Mouse (Mus musculus) liver, postnatal 0 days (tissue): ENCODE measurements around the gene Astn2. TPM values are rescaled to one million over a fixed set of nuclear protein-coding genes. Genes with fewer than 3 reads are reported as not detected.

Source experiments
- ATAC-seq: fragments of 200-750 bp; cut with Nextera tagmentation; 2 replicates; pipeline ENCODE4 v1.8.0; 2017; ENCODE audit warnings: mild to moderate bottlenecking, moderate library complexity
- DNase-seq: peaks from one replicate; pipeline ENCODE4 v3.0.0-alpha.2; 2016
- H3K27ac ChIP-seq: fragments of 300-500 bp; sonication (generic); 2 replicates; pipeline ENCODE4 v1.5.1; 2014; ENCODE audit warnings: antibody characterized with exemption, moderate library complexity, mild to moderate bottlenecking, low read depth
- H3K27me3 ChIP-seq: fragments of 300-500 bp; sonication (generic); 2 replicates; pipeline ENCODE4 v1.6.1; 2014; ENCODE audit warnings: low read length, control low read depth, mixed read lengths; ENCODE audit not compliant: insufficient read depth
- H3K36me3 ChIP-seq: fragments of 300-500 bp; sonication (generic); replicated peaks from 2 replicates; pipeline ENCODE4 v1.6.1; 2014; ENCODE audit warnings: mild to moderate bottlenecking, control low read depth, low read length, moderate library complexity, mixed read lengths; ENCODE audit not compliant: insufficient read depth
- H3K4me1 ChIP-seq: fragments of 300-500 bp; sonication (generic); 2 replicates; pipeline ENCODE4 v1.6.1; 2014; ENCODE audit warnings: antibody characterized with exemption, mild to moderate bottlenecking, control low read depth; ENCODE audit not compliant: insufficient read depth
- H3K4me2 ChIP-seq: fragments of 300-500 bp; sonication (generic); 2 replicates; pipeline ENCODE4 v1.6.1; 2014; ENCODE audit warnings: low read depth, mild to moderate bottlenecking, low read length, moderate library complexity, mixed read lengths
- H3K4me3 ChIP-seq: fragments of 300-500 bp; sonication (generic); 2 replicates; pipeline ENCODE4 v1.5.1; 2014; ENCODE audit warnings: low read depth, low read length
- H3K9ac ChIP-seq: fragments of 300-500 bp; sonication (generic); replicated peaks from 2 replicates; pipeline ENCODE4 v1.6.1; 2014; ENCODE audit warnings: mild to moderate bottlenecking, moderate library complexity
- H3K9me3 ChIP-seq: fragments of 300-500 bp; sonication (generic); 2 replicates; pipeline ENCODE4 v1.6.1; 2016; ENCODE audit warnings: mild to moderate bottlenecking, control low read depth, low read length, mixed read lengths
- CTCF ChIP-seq: sonication (generic); IDR thresholded peaks from 2 replicates; pipeline ENCODE4 v1.5.1; 2016; ENCODE audit warnings: antibody characterized with exemption, low read depth
- EP300 ChIP-seq: IDR thresholded peaks from 2 replicates; pipeline ENCODE4 v1.6.1; 2016; ENCODE audit warnings: antibody characterized with exemption, low read depth, mild to moderate bottlenecking
- WGBS: fragments of 180-500 bp; shearing (Covaris S2); extraction: QIAGEN DNeasy Blood & Tissue Kit; methylation state at CpG from one replicate; pipeline ENCODE4 v1.1.7; 2014; ENCODE audit not compliant: insufficient replicate concordance; 5-methylcytosine and 5-hydroxymethylcytosine counted together
- polyA plus RNA-seq: library from polyadenylated mRNA; unstranded; fragments of >200 nt; fragmentation: Nextera tagmentation; extraction: Ambion mirVana; gene quantifications from 2 replicates; pipeline ENCODE4 v1.2.1, GENCODE M21; 2015

Astn2 gene
- polyA plus RNA-seq, 1 experiment from 2014 or later, result 0.02 TPM

GRCm38 (mm10) chr4:65373841-65374240, 1030.6 kb downstream of the Astn2 start:
- H3K27me3 ChIP-seq, result no peaks in the 10 kb centered on the region
- TF ChIP-seq CTCF, result no peak
- TF ChIP-seq EP300, result no peak
- no peak for ATAC-seq
- no peak overlapping the region for H3K27ac ChIP-seq
- H3K36me3 ChIP-seq, result no peaks in the 10 kb centered on the region
- peaks cover 10% of the 10 kb centered on the region; the same call in 1 of the 2 replicates for H3K4me1 ChIP-seq
- no peak for DNase-seq
- no peak overlapping the region for H3K9ac ChIP-seq
- no peak overlapping the region for H3K4me3 ChIP-seq
- no peaks in the 10 kb centered on the region for H3K9me3 ChIP-seq
- H3K4me2 ChIP-seq, result no peak overlapping the region
- WGBS, result 52% methylated on average over 1 of the region's 1 CpGs

DNA sequence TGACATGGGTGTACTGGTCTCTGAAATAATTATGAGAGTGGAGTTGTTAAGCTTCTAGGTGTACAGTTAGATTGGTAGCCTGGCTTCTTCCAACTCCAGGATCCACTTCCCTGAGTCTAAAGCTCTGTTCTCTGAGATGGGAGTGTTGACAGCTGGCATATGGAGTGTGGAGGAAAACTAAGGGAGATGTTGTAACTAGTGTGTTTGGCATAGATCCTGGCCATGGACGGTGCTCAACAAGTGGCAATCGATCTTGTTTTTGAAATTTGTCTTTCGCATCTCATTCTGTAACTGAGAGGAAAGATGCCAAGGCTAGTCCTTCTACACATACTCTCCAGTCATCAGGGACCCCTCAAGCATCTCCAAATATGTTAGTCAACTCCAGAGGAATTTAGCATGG, 1031.7 kb downstream of the Astn2 start:
- TF ChIP-seq CTCF (no peak), EP300 (no peak)
- Histone ChIP-seq H3K4me2 (no peak overlapping the region), H3K27me3 (no peaks in the 10 kb centered on the region), H3K4me3 (no peak overlapping the region), H3K27ac (peak overlapping the region; percentile 62; the same call in 1 of the 2 replicates), H3K9ac (no peak overlapping the region), H3K4me1 (peaks cover 10% of the 10 kb centered on the region; the same call in 1 of the 2 replicates), H3K36me3 (no peaks in the 10 kb centered on the region), H3K9me3 (no peaks in the 10 kb centered on the region)
- ATAC-seq (peak; percentile 82), DNase-seq (peak; percentile 16)
- WGBS, result 66% methylated on average over 3 of the region's 3 CpGs

- Histone ChIP-seq H3K4me2 (no peak overlapping the region), H3K27me3 (no peaks in the 10 kb centered on the region), H3K36me3 (no peaks in the 10 kb centered on the region), H3K4me1 (no peaks in the 10 kb centered on the region), H3K9ac (no peak overlapping the region), H3K4me3 (no peak overlapping the region), H3K9me3 (no peaks in the 10 kb centered on the region), H3K27ac (no peak overlapping the region)
- DNase-seq, result no peak
- ATAC-seq, result no peak
- TF ChIP-seq EP300, result no peak
- no peak for TF ChIP-seq CTCF
Measured at GRCm38 (mm10) chr4:65367135-65367534, 1037.3 kb downstream of the Astn2 start.

DNA sequence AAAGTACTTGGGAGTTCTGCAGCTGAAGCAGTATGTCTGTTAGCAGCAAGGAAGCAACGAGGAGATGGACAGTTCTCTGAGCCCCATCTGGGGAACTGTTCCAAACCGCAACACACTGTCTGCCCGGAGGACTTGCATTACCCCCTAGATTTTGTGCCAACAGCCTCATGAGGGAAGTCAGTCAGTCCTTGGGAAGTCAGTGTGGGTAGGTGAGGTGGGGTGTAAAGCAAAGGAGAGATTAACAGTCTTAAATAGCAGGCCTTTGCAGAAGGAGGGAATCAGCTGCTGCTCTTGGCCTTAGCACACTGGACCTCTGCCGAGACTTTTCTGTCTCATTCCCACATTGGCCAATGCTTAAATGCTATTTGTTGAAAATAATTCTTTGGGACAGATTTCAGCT, 1049.8 kb downstream of the Astn2 start:
- no peaks in the 10 kb centered on the region for H3K9me3 ChIP-seq
- ATAC-seq (no peak), DNase-seq (no peak)
- no peaks in the 10 kb centered on the region for H3K36me3 ChIP-seq
- TF ChIP-seq CTCF (no peak), EP300 (no peak)
- no peaks in the 10 kb centered on the region for H3K27me3 ChIP-seq
- H3K4me3 ChIP-seq, result no peak overlapping the region
- H3K27ac ChIP-seq, result no peak overlapping the region
- 68% methylated on average over 4 of the region's 4 CpGs for WGBS
- no peak overlapping the region for H3K9ac ChIP-seq
- H3K4me2 ChIP-seq, result no peak overlapping the region
- no peaks in the 10 kb centered on the region for H3K4me1 ChIP-seq

DNA sequence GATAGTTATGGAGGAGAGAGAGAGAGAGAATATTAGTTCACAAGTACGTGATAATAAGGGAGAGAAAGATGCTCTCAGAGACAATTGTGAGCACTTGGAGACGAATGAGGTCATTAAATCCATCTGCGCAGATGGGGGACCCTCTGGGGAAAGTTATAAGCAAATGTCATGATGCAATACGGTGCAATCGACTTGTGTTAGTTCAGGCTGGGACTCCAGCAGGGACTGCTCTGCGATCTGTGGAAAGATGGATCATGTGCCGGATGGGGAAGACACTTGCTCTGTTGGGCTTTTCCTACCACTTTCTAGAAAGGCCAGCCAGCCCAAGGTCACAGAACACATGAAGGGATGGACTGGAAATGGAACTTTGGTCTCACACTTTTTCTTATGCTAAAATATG, 1053.9 kb downstream of the Astn2 start:
- TF ChIP-seq EP300 (no peak), CTCF (no peak)
- Histone ChIP-seq H3K4me2 (no peak overlapping the region), H3K9ac (no peak overlapping the region), H3K27me3 (no peaks in the 10 kb centered on the region), H3K9me3 (no peaks in the 10 kb centered on the region), H3K4me3 (no peak overlapping the region), H3K27ac (no peak overlapping the region), H3K4me1 (no peaks in the 10 kb centered on the region), H3K36me3 (no peaks in the 10 kb centered on the region)
- no peak for DNase-seq
- WGBS, result 80% methylated on average over 7 of the region's 7 CpGs
- no peak for ATAC-seq

DNA sequence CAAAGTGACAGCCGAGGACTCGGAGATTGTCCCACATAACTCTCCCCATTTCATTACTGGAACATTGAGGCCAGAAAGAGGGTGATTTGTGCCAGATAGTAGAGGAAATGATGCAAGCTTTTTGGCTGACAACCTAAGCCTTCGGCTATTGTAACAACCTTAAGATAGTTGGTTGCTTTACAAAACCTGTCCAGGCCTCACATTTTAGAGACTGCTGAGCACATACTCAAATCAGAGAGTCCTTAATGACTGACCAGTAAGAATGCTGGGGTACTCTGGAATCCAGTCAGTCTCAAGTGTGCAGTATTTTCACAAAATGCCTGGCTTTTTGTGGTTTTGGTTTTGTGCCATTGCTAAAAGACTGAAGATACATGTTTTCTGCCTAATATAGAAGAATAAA, 1062.6 kb downstream of the Astn2 start:
- Histone ChIP-seq H3K9me3 (no peaks in the 10 kb centered on the region), H3K4me3 (no peak overlapping the region), H3K27ac (no peak overlapping the region), H3K27me3 (no peaks in the 10 kb centered on the region), H3K36me3 (no peaks in the 10 kb centered on the region), H3K4me2 (no peak overlapping the region), H3K4me1 (no peaks in the 10 kb centered on the region), H3K9ac (no peak overlapping the region)
- ATAC-seq (no peak), DNase-seq (no peak)
- WGBS, result 72% methylated on average over 3 of the region's 3 CpGs
- TF ChIP-seq CTCF, result no peak
- no peak for TF ChIP-seq EP300

DNA sequence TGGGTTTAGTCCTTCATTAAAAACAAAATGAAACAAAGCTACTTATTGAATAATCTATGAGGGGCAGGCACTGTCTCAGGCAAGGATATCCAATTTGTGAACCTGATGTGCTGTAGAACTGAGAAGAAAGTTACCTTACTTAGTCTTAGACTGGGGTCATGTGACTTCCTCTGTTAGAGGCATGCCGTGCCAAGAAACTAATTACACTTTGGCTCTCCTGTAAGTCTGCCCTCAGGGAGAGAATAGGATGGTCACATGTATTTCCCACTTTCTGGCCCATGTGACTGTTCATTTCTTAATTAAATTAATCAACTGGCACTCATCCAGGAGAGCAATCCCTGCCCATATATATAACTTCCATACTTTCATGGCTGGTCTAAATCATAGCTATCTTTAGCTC, 1070.7 kb downstream of the Astn2 start:
- ATAC-seq (no peak), DNase-seq (no peak)
- no peaks in the 10 kb centered on the region for H3K9me3 ChIP-seq
- H3K27me3 ChIP-seq, result no peaks in the 10 kb centered on the region
- WGBS, result 38% methylated on average over 1 of the region's 1 CpGs
- no peak overlapping the region for H3K4me2 ChIP-seq
- H3K4me3 ChIP-seq, result no peak overlapping the region
- no peak overlapping the region for H3K9ac ChIP-seq
- H3K36me3 ChIP-seq, result no peaks in the 10 kb centered on the region
- H3K4me1 ChIP-seq, result no peaks in the 10 kb centered on the region; the same call in 1 of the 2 replicates
- H3K27ac ChIP-seq, result no peak overlapping the region
- TF ChIP-seq CTCF (no peak), EP300 (no peak)
